Mouse (Mus musculus) myocyte (in vitro differentiated cells): ENCODE measurements around the gene Cpsf4l. TPM values are rescaled to one million over a fixed set of nuclear protein-coding genes. Genes with fewer than 3 reads are reported as not detected.

Experiments
- H3K27me3 ChIP-seq: one replicate; pipeline ENCODE4 v1.6.1; 2011; ENCODE audit not compliant: control insufficient read depth, insufficient read depth, insufficient read length
- H3K36me3 ChIP-seq: one replicate; pipeline ENCODE4 v1.6.1; 2011; ENCODE audit not compliant: control insufficient read depth, insufficient read depth
- H3K4me2 ChIP-seq: one replicate; pipeline ENCODE4 v1.6.1; 2011; ENCODE audit warnings: low read depth, control low read depth
- H3K4me3 ChIP-seq: one replicate; pipeline ENCODE4 v1.5.1; 2011; ENCODE audit warnings: mild to moderate bottlenecking, control low read depth, moderate library complexity
- H3K79me2 ChIP-seq: one replicate; pipeline ENCODE4 v1.6.1; 2011; ENCODE audit not compliant: control insufficient read depth, insufficient read depth
- H3ac ChIP-seq: one replicate; pipeline ENCODE4 v1.6.1; 2011; ENCODE audit not compliant: control insufficient read depth, insufficient read length
- CEBPB ChIP-seq: IDR thresholded peaks from 2 replicates; pipeline ENCODE4 v1.6.1; 2011; ENCODE audit warnings: mild to moderate bottlenecking, moderate library complexity; ENCODE audit not compliant: poor library complexity, insufficient read depth, severe bottlenecking
- E2F4 ChIP-seq: IDR thresholded peaks from one replicate; pipeline ENCODE4 v1.6.1; 2011; ENCODE audit warnings: mild to moderate bottlenecking, control low read depth, moderate library complexity; ENCODE audit not compliant: insufficient read depth
- MAX ChIP-seq: IDR thresholded peaks from one replicate; pipeline ENCODE4 v1.6.1; 2011; ENCODE audit warnings: low read depth, mild to moderate bottlenecking, control low read depth
- MYOD1 ChIP-seq, 3 experiments: IDR thresholded peaks; one replicate each; pipeline ENCODE4 v1.6.1; 2011; ENCODE audit warnings: control low read depth in 2 of 3, low read depth in 2 of 3, mild to moderate bottlenecking in 2 of 3, moderate library complexity in 1 of 3; ENCODE audit not compliant: insufficient read length in 2 of 3, control insufficient read depth in 1 of 3
- MYOG ChIP-seq, 3 experiments: IDR thresholded peaks; one replicate each; pipeline ENCODE4 v1.6.1; 2011; ENCODE audit warnings: control low read depth in 2 of 3, low read depth in 2 of 3, mild to moderate bottlenecking in 2 of 3; ENCODE audit not compliant: insufficient read length in 2 of 3, control insufficient read depth in 1 of 3, insufficient read depth in 1 of 3
- POLR2A ChIP-seq: IDR thresholded peaks from one replicate; pipeline ENCODE4 v1.6.1; 2011; ENCODE audit warnings: low read depth, mild to moderate bottlenecking, control low read depth, moderate library complexity; ENCODE audit not compliant: insufficient read length
- POLR2AphosphoS2 ChIP-seq: IDR thresholded peaks from one replicate; pipeline ENCODE4 v1.6.1; 2011; ENCODE audit warnings: low read depth, control low read depth; ENCODE audit not compliant: insufficient read length
- REST ChIP-seq: IDR thresholded peaks from one replicate; pipeline ENCODE4 v1.6.1; 2011; ENCODE audit warnings: mild to moderate bottlenecking, control low read depth, moderate library complexity; ENCODE audit not compliant: insufficient read depth, insufficient read length
- SRF ChIP-seq: IDR thresholded peaks from one replicate; pipeline ENCODE4 v1.6.1; 2011; ENCODE audit warnings: low read depth; ENCODE audit not compliant: control insufficient read depth, insufficient read length
- TCF12 ChIP-seq: IDR thresholded peaks from one replicate; pipeline ENCODE4 v1.6.1; 2011; ENCODE audit warnings: mild to moderate bottlenecking, control low read depth; ENCODE audit not compliant: poor library complexity, insufficient read depth, severe bottlenecking
- TCF3 ChIP-seq: IDR thresholded peaks from one replicate; pipeline ENCODE4 v1.6.1; 2011; ENCODE audit warnings: low read depth, control low read depth; ENCODE audit not compliant: insufficient read length
- USF1 ChIP-seq: IDR thresholded peaks from one replicate; pipeline ENCODE4 v1.6.1; 2011; ENCODE audit warnings: low read depth, mild to moderate bottlenecking, control low read depth, moderate library complexity
- polyA plus RNA-seq: library from polyadenylated mRNA; unstranded; fragments of >200 nt; fragmentation: generic; extraction: Trizol; gene quantifications from one replicate; pipeline ENCODE4 v1.2.1, GENCODE M21; 2012; ENCODE audit warnings: missing spikeins

Cpsf4l gene
- polyA plus RNA-seq, 1 experiment: 0.06 TPM

- TF ChIP-seq SRF (no peak), POLR2AphosphoS2 (no peak), MYOD1 (IDR thresholded peaks at IDR 0.05; ENCODE audit: control insufficient read depth in 1 of 3, insufficient read length in 2 of 3, low read depth in 2 of 3) (no peak), TCF12 (no peak), POLR2A (no peak), E2F4 (no peak), TCF3 (no peak), MYOG (IDR thresholded peaks at IDR 0.05; ENCODE audit: control insufficient read depth in 1 of 3, insufficient read depth in 1 of 3, insufficient read length in 2 of 3, low read depth in 2 of 3) (no peak), MAX (no peak), REST (no peak)
- Histone ChIP-seq H3K27me3 (no peaks in the 10 kb centered on the region), H3K4me2 (no peak overlapping the region), H3ac (no peak overlapping the region), H3K79me2 (peaks cover 3% of the 10 kb centered on the region), H3K36me3 (peaks cover 9% of the 10 kb centered on the region), H3K4me3 (no peak overlapping the region)
Measured at GRCm38 (mm10) chr11:113691318-113691717, 18.5 kb downstream of the Cpsf4l start.

- TF ChIP-seq POLR2A (no peak), MAX (no peak), SRF (no peak), REST (no peak)
- H3K27me3 ChIP-seq: no peaks in the 10 kb centered on the region
- H3K4me3 ChIP-seq: no peak overlapping the region
- no peak overlapping the region for H3ac ChIP-seq
- peaks cover 12% of the 10 kb centered on the region for H3K79me2 ChIP-seq
- H3K36me3 ChIP-seq: peaks cover 9% of the 10 kb centered on the region
- H3K4me2 ChIP-seq: no peak overlapping the region
Measured at GRCm38 (mm10) chr11:113690506-113690905, 19.3 kb downstream of the Cpsf4l start.

- TF ChIP-seq TCF3 (no peak), MAX (no peak), USF1 (no peak)
Measured at GRCm38 (mm10) chr11:113687031-113687430, 22.8 kb downstream of the Cpsf4l start.

GRCm38 (mm10) chr11:113684707-113685426, 24.9 kb downstream of the Cpsf4l start:
- peak overlapping the region; percentile 93 for H3ac ChIP-seq
- H3K36me3 ChIP-seq: peaks cover 9% of the 10 kb centered on the region
- no peaks in the 10 kb centered on the region for H3K27me3 ChIP-seq
- H3K4me2 ChIP-seq: peak overlapping the region; percentile 90
- TF ChIP-seq MYOG (IDR thresholded peaks at IDR 0.05; ENCODE audit: control insufficient read depth in 1 of 3, insufficient read depth in 1 of 3, insufficient read length in 2 of 3, low read depth in 2 of 3) (peak in 1 of 3 experiments; percentile 18), USF1 (no peak), MYOD1 (IDR thresholded peaks at IDR 0.05; ENCODE audit: control insufficient read depth in 1 of 3, insufficient read length in 2 of 3, low read depth in 2 of 3) (peak in 1 of 3 experiments; percentile 6)
- H3K79me2 ChIP-seq: peaks cover 58% of the 10 kb centered on the region
- peak overlapping the region; percentile 83 for H3K4me3 ChIP-seq

More at GRCm38 (mm10) chr11:113687031-113687430, 22.8 kb downstream of the Cpsf4l start:
- no peaks in the 10 kb centered on the region for H3K27me3 ChIP-seq
- no peak overlapping the region for H3K4me2 ChIP-seq
- peaks cover 37% of the 10 kb centered on the region for H3K79me2 ChIP-seq
- H3K4me3 ChIP-seq: no peak overlapping the region
- peaks cover 9% of the 10 kb centered on the region for H3K36me3 ChIP-seq
- H3ac ChIP-seq: no peak overlapping the region

GRCm38 (mm10) chr11:113683957-113684706, 25.7 kb downstream of the Cpsf4l start, which contains the start of the genes Fam104a and D11Wsu47e:
Gene Fam104a, minus strand, starts transcription at chr11:113684155.
Gene D11Wsu47e, plus strand, starts transcription at chr11:113684412.
- peak; percentile 72 for TF ChIP-seq POLR2AphosphoS2
- TF ChIP-seq TCF3: no peak
- TF ChIP-seq USF1: no peak
- peak in 1 of 3 experiments; percentile 38 for TF ChIP-seq MYOD1 (IDR thresholded peaks at IDR 0.05; ENCODE audit: control insufficient read depth in 1 of 3, insufficient read length in 2 of 3, low read depth in 2 of 3)
- TF ChIP-seq E2F4: no peak
- TF ChIP-seq TCF12: no peak
- no peak for TF ChIP-seq CEBPB
- peak; percentile 95 for TF ChIP-seq MAX
- TF ChIP-seq MYOG (IDR thresholded peaks at IDR 0.05; ENCODE audit: control insufficient read depth in 1 of 3, insufficient read depth in 1 of 3, insufficient read length in 2 of 3, low read depth in 2 of 3): no peak
- TF ChIP-seq POLR2A: peak; percentile 76
- no peak for TF ChIP-seq SRF
- no peak for TF ChIP-seq REST
- Histone ChIP-seq H3K27me3 (no peaks in the 10 kb centered on the region), H3K4me3 (peak within 1 kb of the TSS; percentile 83), H3K79me2 (peaks cover 66% of the 10 kb centered on the region), H3K4me2 (peak within 1 kb of the TSS; percentile 99), H3ac (peak within 1 kb of the TSS; percentile 93), H3K36me3 (peaks cover 9% of the 10 kb centered on the region)
